Mouse (Mus musculus): ENCODE measurements around the gene Lsg1. TPM values are rescaled to one million over a fixed set of nuclear protein-coding genes. Genes with fewer than 3 reads are reported as not detected.

The Lsg1 gene
- total RNA-seq, 2 experiments from 2014 or later, result 14.7 to 19.0 TPM

- intact Hi-C loops (cut with DNase I), result no loop called here
- peak; percentile 62 to 64 for DNase-seq (ENCODE audit: low spot score in 2 of 2)
Measured at GRCm38 (mm10) chr16:30531761-30532406, 55.5 kb downstream of the Lsg1 start.

DNA sequence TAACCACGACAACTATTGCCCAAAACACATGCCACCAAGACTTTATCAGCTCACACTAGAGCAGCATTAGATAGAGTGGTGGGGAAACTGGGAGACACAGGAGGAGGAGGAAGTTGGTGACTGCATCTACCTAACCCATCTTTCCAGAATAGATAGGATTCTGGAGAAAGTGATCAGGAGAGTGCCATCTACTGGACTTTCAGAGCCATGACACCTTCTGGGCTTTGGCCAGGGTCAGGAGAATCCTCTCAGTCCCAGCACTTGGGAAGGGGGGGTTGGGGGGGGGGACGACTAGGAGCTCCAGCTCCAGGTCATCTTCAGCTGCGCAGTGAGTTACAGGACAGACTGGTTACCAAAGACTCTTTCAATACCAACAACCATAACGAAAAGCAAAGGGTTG, 56.6 kb downstream of the Lsg1 start:
- intact Hi-C loops (cut with DNase I), result no loop called here
- no peak for DNase-seq (ENCODE audit: low spot score in 2 of 2)

- DNase-seq (ENCODE audit: low spot score in 2 of 2), result no peak
- intact Hi-C loops (cut with DNase I), result no loop called here
Measured at GRCm38 (mm10) chr16:30528386-30528785, 59.0 kb downstream of the Lsg1 start.

- intact Hi-C loops (cut with DNase I), result no loop called here
- no peak for DNase-seq (ENCODE audit: low spot score in 2 of 2)
Measured at GRCm38 (mm10) chr16:30527889-30528288, 59.5 kb downstream of the Lsg1 start.

DNA sequence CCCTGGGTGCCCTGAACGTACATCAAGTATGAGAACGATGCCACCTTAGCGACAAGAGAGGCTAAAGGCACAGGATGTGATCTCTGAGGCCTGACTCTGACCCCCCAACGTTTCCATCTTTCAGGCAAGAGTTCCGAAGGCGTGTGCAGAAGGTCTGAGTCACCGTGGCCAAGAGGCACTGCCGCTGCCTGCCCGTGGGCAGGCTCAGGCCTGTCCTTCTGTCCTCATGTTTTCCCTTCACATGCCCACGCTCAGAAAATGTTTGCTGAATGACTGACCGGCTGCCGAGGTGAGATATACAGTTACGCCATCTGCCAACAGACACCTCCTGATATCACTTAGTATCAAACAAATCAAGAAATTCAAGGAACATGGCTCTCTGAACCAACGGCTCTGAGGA, 61.6 kb downstream of the Lsg1 start:
- intact Hi-C loops (cut with DNase I), result no loop called here
- no peak for DNase-seq (ENCODE audit: low spot score in 2 of 2)

DNA sequence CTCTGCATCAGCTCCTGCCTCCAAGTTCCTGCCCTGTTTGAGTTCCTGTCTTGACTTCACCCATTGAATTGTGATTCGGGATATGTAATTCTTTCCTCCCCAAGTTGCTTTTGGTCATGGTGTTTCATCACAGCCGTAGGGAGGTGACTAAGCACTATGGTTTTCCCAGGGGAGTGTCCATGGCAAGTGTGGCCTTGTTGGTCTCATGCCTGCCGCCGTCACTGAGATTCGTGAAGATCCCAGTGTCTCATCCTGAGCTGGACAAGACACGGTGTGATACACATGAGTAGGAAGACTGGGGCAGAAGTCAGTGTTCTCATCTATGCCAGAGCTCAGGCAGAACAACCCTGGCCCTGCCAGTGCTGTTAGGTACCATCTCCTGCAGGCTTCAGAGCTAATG, 62.9 kb downstream of the Lsg1 start:
- DNase-seq (ENCODE audit: low spot score in 2 of 2), result no peak
- intact Hi-C loops (cut with DNase I), result no loop called here

DNA sequence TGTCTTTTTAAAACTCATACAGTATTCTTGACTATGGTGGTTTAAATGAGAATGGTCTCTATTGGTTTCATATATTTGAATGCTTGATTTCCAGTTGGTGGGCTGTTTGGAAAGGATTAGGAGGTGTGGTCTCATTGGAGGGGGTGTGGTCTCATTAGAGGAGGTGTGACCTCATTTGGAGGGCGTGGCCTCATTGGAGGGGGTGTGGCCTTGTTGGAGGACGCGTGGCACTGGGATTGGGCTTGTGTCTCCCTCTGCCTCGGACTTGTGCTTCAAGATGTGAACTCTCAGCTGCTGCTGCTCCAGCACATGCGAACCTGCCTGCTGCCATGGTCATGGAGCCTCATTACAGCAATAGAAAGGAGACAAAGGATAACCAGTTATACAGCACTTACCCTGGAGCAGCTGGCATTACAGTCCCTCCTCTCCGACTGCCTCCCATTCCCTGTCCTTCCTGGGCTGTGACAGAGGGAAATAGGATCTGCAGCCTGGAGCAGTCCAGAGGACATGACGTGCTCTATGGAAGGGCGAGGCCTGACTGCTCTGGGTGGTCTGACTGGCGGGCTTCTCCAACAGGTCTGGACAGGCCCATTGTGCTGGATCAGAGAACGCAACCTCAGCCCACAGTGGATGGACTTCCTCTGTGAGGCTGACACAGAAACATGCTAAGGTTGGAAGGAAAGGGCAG, 65.0 kb downstream of the Lsg1 start:
- intact Hi-C loops (cut with DNase I), result no loop called here
- DNase-seq (ENCODE audit: low spot score in 2 of 2), result no peak

DNA sequence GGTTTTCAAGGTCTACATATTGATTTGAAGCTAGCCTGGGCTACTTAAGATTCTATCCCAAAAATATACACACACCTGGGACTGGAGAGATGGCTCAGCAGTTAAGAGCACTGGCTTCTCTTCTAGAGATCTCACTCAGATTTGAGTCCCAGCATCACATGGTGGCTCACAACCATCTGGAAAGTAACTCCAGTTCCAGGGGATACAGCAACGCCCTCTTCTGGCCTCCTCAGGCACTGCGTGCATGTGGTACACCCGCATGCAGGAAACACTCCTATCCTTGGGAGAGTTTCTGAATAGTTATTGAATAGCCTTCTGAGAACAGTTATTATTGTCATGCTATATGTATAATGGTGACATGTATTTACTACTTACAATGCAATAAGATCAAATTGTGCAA, 66.2 kb downstream of the Lsg1 start:
- peak in 1 of 2 experiments; percentile 69 for DNase-seq (ENCODE audit: low spot score in 2 of 2)
- intact Hi-C loops (cut with DNase I), result no loop called here

- intact Hi-C loops (cut with DNase I), result no loop called here
- peak; percentile 74 to 88 for DNase-seq (ENCODE audit: low spot score in 2 of 2)
Measured at GRCm38 (mm10) chr16:30520361-30520823, 67.0 kb downstream of the Lsg1 start.

DNA sequence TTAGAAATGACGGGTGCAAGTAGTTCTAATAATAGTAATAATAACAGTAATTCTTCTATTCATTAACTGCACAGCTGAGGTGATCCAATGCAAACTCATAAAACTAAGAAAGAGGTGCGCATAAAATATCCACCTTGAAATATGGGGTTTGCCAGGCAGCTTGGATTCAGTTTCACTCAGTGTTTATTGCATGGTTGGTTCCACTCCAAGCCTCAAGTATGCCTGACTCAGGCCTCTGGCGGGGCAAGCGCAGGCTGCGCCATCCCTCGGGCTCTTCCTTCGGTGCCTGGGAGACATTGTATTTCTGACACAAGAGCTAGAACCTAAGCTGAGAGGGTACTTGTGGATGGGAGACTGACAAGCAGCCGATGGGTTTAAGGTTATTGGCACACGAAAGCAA, 68.8 kb downstream of the Lsg1 start:
- DNase-seq (ENCODE audit: low spot score in 2 of 2), result no peak
- intact Hi-C loops (cut with DNase I), result no loop called here

DNA sequence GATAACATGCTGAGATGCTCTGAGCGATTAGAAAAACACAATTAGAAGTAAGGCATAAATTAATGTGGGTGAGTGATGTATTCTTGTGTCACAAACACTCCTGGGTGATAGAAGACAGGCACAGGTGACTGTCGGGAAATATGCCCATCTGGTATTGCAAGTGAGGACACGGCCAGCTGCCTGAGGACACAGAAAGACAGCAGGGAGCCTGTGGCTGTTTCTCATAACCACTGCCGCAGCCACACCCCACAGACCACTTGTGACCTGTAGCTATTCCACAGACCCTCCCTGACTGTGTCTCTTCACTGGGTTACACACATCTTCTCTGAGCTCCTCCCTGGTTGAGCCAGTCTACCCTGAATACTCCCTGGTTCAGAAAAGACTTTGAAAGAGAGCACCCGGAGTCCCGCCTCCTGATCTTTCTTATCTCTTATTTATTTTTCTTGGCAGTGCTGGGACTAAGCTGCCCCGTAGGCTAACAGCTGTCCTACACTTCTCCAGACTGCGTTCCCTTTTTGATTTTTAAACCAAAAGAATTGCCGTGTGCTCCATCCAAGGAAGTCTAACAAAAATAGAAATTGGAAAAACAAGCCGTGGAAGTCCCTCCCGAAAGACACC, 69.6 kb downstream of the Lsg1 start:
- intact Hi-C loops (cut with DNase I), result no loop called here
- no peak for DNase-seq (ENCODE audit: low spot score in 2 of 2)

- DNase-seq (ENCODE audit: low spot score in 2 of 2), result no peak
- intact Hi-C loops (cut with DNase I), result no loop called here
Measured at GRCm38 (mm10) chr16:30516993-30517392, 70.4 kb downstream of the Lsg1 start.

GRCm38 (mm10) chr16:30515418-30515817, 72.0 kb downstream of the Lsg1 start:
- no peak for DNase-seq (ENCODE audit: low spot score in 2 of 2)
- intact Hi-C loops (cut with DNase I), result no loop called here

- intact Hi-C loops (cut with DNase I), result no loop called here
- DNase-seq (ENCODE audit: low spot score in 2 of 2), result peak in 1 of 2 experiments; percentile 63
Measured at GRCm38 (mm10) chr16:30513050-30514024, 74.1 kb downstream of the Lsg1 start.

DNA sequence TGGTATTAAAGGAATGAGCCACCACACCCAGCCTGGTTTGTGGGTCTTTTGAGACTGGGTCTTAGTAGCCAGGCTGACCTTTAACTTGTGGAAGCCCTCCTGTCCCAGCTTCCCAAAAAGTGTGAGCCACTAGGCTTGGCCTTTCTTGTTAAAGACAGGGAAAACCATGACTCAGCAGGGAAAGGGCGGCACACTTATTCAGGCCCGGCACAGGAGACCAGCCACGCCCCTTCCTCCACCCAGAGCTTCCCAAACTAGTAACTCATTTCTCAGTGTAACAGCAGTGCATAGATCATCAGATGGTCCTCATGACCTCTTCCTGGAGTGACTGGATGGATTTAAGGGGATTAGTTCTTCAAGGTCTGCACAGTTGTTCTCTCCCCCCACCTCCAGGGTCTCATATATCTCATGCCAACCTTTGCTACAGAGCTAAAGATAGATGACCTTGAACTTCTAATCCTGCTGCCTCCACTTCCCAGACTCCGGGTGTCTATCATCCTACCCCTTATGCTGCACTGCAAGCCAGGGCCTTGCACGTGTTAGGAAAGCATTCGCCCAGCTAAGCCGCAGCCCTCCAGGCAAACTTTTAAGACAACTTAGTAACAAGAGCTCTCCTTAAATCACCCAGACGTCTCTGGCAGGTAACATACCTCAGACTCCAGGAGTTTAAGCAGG, 74.9 kb downstream of the Lsg1 start:
- DNase-seq (ENCODE audit: low spot score in 2 of 2), result no peak
- intact Hi-C loops (cut with DNase I), result no loop called here

- DNase-seq (ENCODE audit: low spot score in 2 of 2), result no peak
- intact Hi-C loops (cut with DNase I), result no loop called here
Measured at GRCm38 (mm10) chr16:30511563-30512340, 75.6 kb downstream of the Lsg1 start.

GRCm38 (mm10) chr16:30510504-30511451, 76.6 kb downstream of the Lsg1 start:
- intact Hi-C loops (cut with DNase I), result no loop called here
- peak; percentile 79 to 88 for DNase-seq (ENCODE audit: low spot score in 2 of 2)
